Mouse (Mus musculus) thymus, adult 2 months (tissue): ENCODE data around the gene Atf2.

Experiments used
- CTCF ChIP-seq: fragments of 200-500 bp; IDR thresholded peaks from 2 replicates; pipeline ENCODE4 v1.5.1; 2012; ENCODE audit warnings: mild to moderate bottlenecking, control low read depth, low read length, moderate library complexity, borderline replicate concordance; ENCODE audit not compliant: control insufficient read depth, poor library complexity, insufficient read depth; ENCODE audit errors: extremely low read depth
- POLR2A ChIP-seq: fragments of 200-500 bp; IDR thresholded peaks from 2 replicates; pipeline ENCODE4 v1.6.1; 2012; ENCODE audit warnings: mild to moderate bottlenecking, low read length, control low read depth, moderate library complexity; ENCODE audit not compliant: control insufficient read depth, poor library complexity, insufficient read depth; ENCODE audit errors: extremely low read depth

- TF ChIP-seq POLR2A (no peak), CTCF (no peak)
Observed at GRCm38 (mm10) chr2:73780321-73781010, 112.0 kb downstream of the Atf2 start.
